Mouse (Mus musculus) small intestine, adult 2 months (tissue): ENCODE results near the gene Pgm3. TPM values are rescaled to one million over a fixed set of nuclear protein-coding genes. Genes with fewer than 3 reads are reported as not detected.

ENCODE experiments used
- H3K27ac ChIP-seq: fragments of 200-500 bp; 2 replicates; pipeline ENCODE4 v1.5.1; 2012; ENCODE audit warnings: low read depth, low read length, control low read depth, inconsistent platforms; ENCODE audit not compliant: insufficient read depth
- H3K27me3 ChIP-seq: fragments of 200-500 bp; 2 replicates; pipeline ENCODE4 v1.6.1; 2012; ENCODE audit warnings: mild to moderate bottlenecking, moderate library complexity, low read length, inconsistent platforms; ENCODE audit not compliant: control insufficient read depth, insufficient read depth
- H3K36me3 ChIP-seq: fragments of 200-500 bp; 2 replicates; pipeline ENCODE4 v1.6.1; 2012; ENCODE audit warnings: mild to moderate bottlenecking, low read length, control low read depth, inconsistent platforms; ENCODE audit not compliant: control insufficient read depth, insufficient read depth
- H3K4me1 ChIP-seq: fragments of 200-500 bp; 2 replicates; pipeline ENCODE4 v1.6.1; 2012; ENCODE audit warnings: low read length, inconsistent platforms, mixed read lengths; ENCODE audit not compliant: control insufficient read depth, insufficient read depth, insufficient read length
- H3K4me3 ChIP-seq: fragments of 200-500 bp; 2 replicates; pipeline ENCODE4 v1.5.1; 2012; ENCODE audit warnings: low read depth, mild to moderate bottlenecking, control low read depth, inconsistent platforms, low read length, moderate library complexity
- CTCF ChIP-seq: fragments of 200-500 bp; IDR thresholded peaks from 2 replicates; pipeline ENCODE4 v1.5.1; 2012; ENCODE audit warnings: low read depth, mild to moderate bottlenecking, control low read depth, inconsistent platforms, low read length, moderate library complexity, mixed read lengths; ENCODE audit not compliant: insufficient replicate concordance, insufficient read length; ENCODE audit errors: extremely low read depth
- POLR2A ChIP-seq: fragments of 200-500 bp; IDR thresholded peaks from 2 replicates; pipeline ENCODE4 v1.6.1; 2012; ENCODE audit warnings: low read depth, mild to moderate bottlenecking, control low read depth, inconsistent platforms, low read length, moderate library complexity
- WGBS: fragments of 180-500 bp; shearing (Covaris S2); methylation state at CpG from one replicate; pipeline ENCODE4 v1.1.7; 2018; 5-methylcytosine and 5-hydroxymethylcytosine counted together
- polyA plus RNA-seq: library from polyadenylated mRNA; depleted of rRNA; stranded (reverse); fragments of >200 nt; gene quantifications from 2 replicates; pipeline ENCODE4 v1.2.3, GENCODE M21; 2012; rRNA removed

Pgm3 gene
- polyA plus RNA-seq, 1 experiment: 6.4 TPM

DNA sequence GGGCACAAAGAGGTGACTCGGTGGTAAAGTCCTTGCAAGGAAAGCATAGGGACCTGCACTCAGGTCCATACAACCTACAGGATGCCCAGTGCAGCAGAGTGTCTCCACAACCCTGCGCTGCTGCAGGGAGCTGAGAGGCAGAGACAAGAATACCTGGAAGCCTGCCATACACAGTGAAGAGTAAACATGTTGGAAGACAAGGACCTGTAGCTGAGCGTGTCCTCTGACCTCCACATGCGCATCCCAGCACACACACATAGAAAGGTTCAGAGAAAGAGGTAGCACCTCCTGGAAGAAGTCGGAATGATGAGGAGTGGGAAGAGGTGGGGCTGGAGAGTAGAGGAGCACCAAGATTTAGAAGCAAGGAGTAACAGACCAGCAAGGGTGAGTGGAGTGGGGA lies 37.6 kb downstream of the Pgm3 start:
- Histone ChIP-seq H3K36me3 (peaks cover 21% of the 10 kb centered on the region), H3K27ac (no peak overlapping the region), H3K4me3 (no peak overlapping the region), H3K4me1 (no peaks in the 10 kb centered on the region), H3K27me3 (no peaks in the 10 kb centered on the region)
- TF ChIP-seq CTCF (no peak), POLR2A (no peak)
- WGBS: 82% methylated on average over 5 of the region's 5 CpGs

DNA sequence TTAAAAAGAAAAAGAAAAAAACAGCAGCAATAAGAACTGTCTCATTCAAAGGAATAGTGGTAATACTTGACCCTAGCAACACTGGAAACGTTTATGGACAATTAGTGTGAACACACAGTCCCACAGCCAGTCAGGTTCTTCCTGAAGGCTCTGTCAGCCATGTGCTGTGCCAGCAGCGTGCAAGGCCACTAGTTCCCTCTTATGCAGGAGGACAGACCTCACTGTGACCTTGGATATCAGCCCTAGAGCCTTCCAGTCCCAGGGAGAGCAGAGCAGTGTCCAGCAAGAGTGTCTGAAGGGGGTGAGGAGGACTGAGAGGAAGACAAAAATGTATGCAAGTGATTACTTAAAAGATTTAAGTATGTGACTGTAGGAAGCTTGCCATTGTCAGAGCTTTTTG lies 46.0 kb downstream of the Pgm3 start:
- H3K27ac ChIP-seq: no peak overlapping the region
- H3K27me3 ChIP-seq: no peaks in the 10 kb centered on the region
- no peak for TF ChIP-seq CTCF
- no peak for TF ChIP-seq POLR2A
- no peaks in the 10 kb centered on the region for H3K4me1 ChIP-seq
- H3K4me3 ChIP-seq: no peak overlapping the region
- H3K36me3 ChIP-seq: peaks cover 37% of the 10 kb centered on the region
- 60% methylated on average over 2 of the region's 2 CpGs for WGBS

- H3K27me3 ChIP-seq: no peaks in the 10 kb centered on the region
- TF ChIP-seq CTCF (no peak), POLR2A (no peak)
- H3K27ac ChIP-seq: no peak overlapping the region
- no peaks in the 10 kb centered on the region for H3K4me1 ChIP-seq
- no peak overlapping the region for H3K4me3 ChIP-seq
- H3K36me3 ChIP-seq: peaks cover 49% of the 10 kb centered on the region
Measured at GRCm38 (mm10) chr9:86522335-86522734, 49.3 kb downstream of the Pgm3 start.

- H3K27ac ChIP-seq: no peak overlapping the region
- H3K4me1 ChIP-seq: 0 out of 2 replicates have a peak, but pooled peaks cover 2% of the 10 kb centered on the region
- WGBS: 94% methylated on average over 4 of the region's 4 CpGs
- H3K4me3 ChIP-seq: no peak overlapping the region
- H3K36me3 ChIP-seq: peaks cover 48% of the 10 kb centered on the region
- TF ChIP-seq CTCF (no peak), POLR2A (no peak)
- H3K27me3 ChIP-seq: no peaks in the 10 kb centered on the region
Measured at GRCm38 (mm10) chr9:86514798-86515197, 56.8 kb downstream of the Pgm3 start.

- WGBS: 56% methylated on average over 3 of the region's 3 CpGs
- no peak overlapping the region for H3K27ac ChIP-seq
- H3K27me3 ChIP-seq: no peaks in the 10 kb centered on the region
- TF ChIP-seq POLR2A: no peak
- TF ChIP-seq CTCF: no peak
- no peak overlapping the region for H3K4me3 ChIP-seq
- peaks cover 47% of the 10 kb centered on the region for H3K36me3 ChIP-seq
- H3K4me1 ChIP-seq: 0 out of 2 replicates have a peak, but pooled peaks cover 2% of the 10 kb centered on the region
Measured at GRCm38 (mm10) chr9:86514390-86514789, 57.3 kb downstream of the Pgm3 start.

DNA sequence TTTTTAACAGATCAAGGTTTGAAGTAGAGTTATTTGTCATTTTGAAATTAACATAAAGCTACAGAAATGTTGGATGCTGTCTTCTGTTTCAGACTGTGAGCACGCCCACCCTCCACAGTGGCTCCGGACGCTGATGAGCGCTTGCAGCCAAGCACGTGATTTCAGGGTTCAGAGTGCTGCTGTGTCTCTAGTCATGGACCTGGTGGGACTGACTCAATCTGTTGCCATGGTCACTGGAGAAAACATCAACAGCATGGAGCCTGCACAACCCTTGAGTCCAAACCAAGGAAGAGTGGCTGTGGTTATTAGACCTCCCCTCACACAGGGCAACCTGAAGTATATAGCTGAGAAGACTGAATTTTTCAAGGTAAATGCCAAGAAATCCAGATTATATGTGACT lies 57.9 kb downstream of the Pgm3 start:
- Histone ChIP-seq H3K27ac (no peak overlapping the region), H3K27me3 (no peaks in the 10 kb centered on the region), H3K4me3 (no peak overlapping the region), H3K36me3 (peaks cover 44% of the 10 kb centered on the region), H3K4me1 (0 out of 2 replicates have a peak, but pooled peaks cover 2% of the 10 kb centered on the region)
- TF ChIP-seq CTCF: no peak
- TF ChIP-seq POLR2A: no peak
- WGBS: 83% methylated on average over 5 of the region's 5 CpGs

DNA sequence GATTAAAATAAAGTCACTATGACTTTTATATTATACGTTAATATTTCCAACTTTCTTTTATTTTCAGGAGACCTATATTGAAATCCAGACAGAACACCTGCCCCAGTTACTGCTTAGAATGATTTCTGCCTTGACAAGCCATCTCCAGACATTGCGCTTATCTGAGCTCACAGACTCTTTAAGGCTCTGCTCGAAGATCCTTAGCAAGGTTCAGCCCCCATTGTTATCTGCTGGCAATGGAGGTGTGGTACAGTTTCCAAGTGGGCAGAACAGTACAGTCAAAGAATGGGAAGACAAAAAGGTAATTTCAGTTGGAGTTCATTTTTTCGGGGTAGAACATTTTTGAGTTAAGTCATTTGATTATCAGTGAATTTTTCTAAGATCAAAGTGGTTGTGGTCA lies 64.2 kb downstream of the Pgm3 start:
- 87% methylated on average over 4 of the region's 4 CpGs for WGBS
- Histone ChIP-seq H3K4me3 (no peak overlapping the region), H3K27me3 (no peaks in the 10 kb centered on the region), H3K4me1 (no peaks in the 10 kb centered on the region), H3K36me3 (peaks cover 34% of the 10 kb centered on the region), H3K27ac (no peak overlapping the region)
- TF ChIP-seq CTCF: no peak
- no peak for TF ChIP-seq POLR2A

Other genes with a start within 250 kb of the Pgm3 start
- 0.85 and 1.1 TPM in 2 replicates for gene Ube2cbp, start 106.9 kb downstream of the Pgm3 start, polyA plus RNA-seq
- 3.0 and 5.1 TPM in 2 replicates for gene Dop1a, start 104.7 kb downstream of the Pgm3 start, polyA plus RNA-seq
- 1.0 and 1.1 TPM in 2 replicates for gene Rwdd2a, start 149 bp upstream of the Pgm3 start, polyA plus RNA-seq
- gene Me1, start 124.1 kb upstream of the Pgm3 start, polyA plus RNA-seq: 5.0 and 16.0 TPM in 2 replicates
- not detected in 2 replicates for gene Prss35, start 171.8 kb upstream of the Pgm3 start, polyA plus RNA-seq